Mouse (Mus musculus) liver, adult 2 months (tissue): ENCODE measurements around the gene Lhfpl3.

Experiments used
- CTCF ChIP-seq: fragments of 200-500 bp; IDR thresholded peaks from 2 replicates; pipeline ENCODE4 v1.5.1; 2011; ENCODE audit warnings: low read depth, low read length, control low read depth
- POLR2A ChIP-seq: fragments of 200-500 bp; IDR thresholded peaks from 2 replicates; pipeline ENCODE4 v1.6.1; 2011; ENCODE audit warnings: low read length, control low read depth; ENCODE audit not compliant: insufficient read depth; ENCODE audit errors: extremely low read depth

- TF ChIP-seq CTCF (no peak), POLR2A (no peak)
Measured at GRCm38 (mm10) chr5:23165947-23166350, 420.1 kb downstream of the Lhfpl3 start.
